Mouse (Mus musculus) MEL (cell line): ENCODE measurements around the gene Brpf3.

Experiments used
- CTCF ChIP-seq, 3 experiments: IDR thresholded peaks in 2 of 3; conservative IDR thresholded peaks in 1 of 3; 2 replicates each; pipeline ENCODE4 v1.5.1; 2011 to 2012; ENCODE audit warnings: low read length in 3 of 3, low read depth in 2 of 3, mild to moderate bottlenecking in 2 of 3, improper control_type of control experiment in 1 of 3, inconsistent platforms in 1 of 3, mixed read lengths in 1 of 3, moderate library complexity in 1 of 3; ENCODE audit not compliant: control insufficient read depth in 1 of 3, insufficient read depth in 1 of 3, poor library complexity in 1 of 3, severe bottlenecking in 1 of 3
- ELF1 ChIP-seq: IDR thresholded peaks from 2 replicates; pipeline ENCODE4 v1.6.1; 2014; ENCODE audit warnings: low read depth, mild to moderate bottlenecking, inconsistent platforms, low read length, improper control_type of control experiment, moderate library complexity
- EP300 ChIP-seq, 2 experiments: IDR thresholded peaks; 2 replicates each; pipeline ENCODE4 v1.6.1; 2011; ENCODE audit warnings: improper control_type of control experiment in 2 of 2, low read length in 2 of 2, low read depth in 1 of 2, mild to moderate bottlenecking in 1 of 2
- ETS1 ChIP-seq: IDR thresholded peaks from 2 replicates; pipeline ENCODE4 v1.6.1; 2012; ENCODE audit warnings: low read depth, mild to moderate bottlenecking, inconsistent platforms, low read length, improper control_type of control experiment, moderate library complexity
- HCFC1 ChIP-seq: IDR thresholded peaks from 2 replicates; pipeline ENCODE4 v1.6.1; 2012; ENCODE audit warnings: low read depth, mild to moderate bottlenecking, inconsistent platforms, low read length, improper control_type of control experiment, moderate library complexity
- JUND ChIP-seq: IDR thresholded peaks from 2 replicates; pipeline ENCODE4 v1.6.1; 2011; ENCODE audit warnings: low read depth, mild to moderate bottlenecking, improper control_type of control experiment, low read length
- MAX ChIP-seq: IDR thresholded peaks from 2 replicates; pipeline ENCODE4 v1.6.1; 2011; ENCODE audit warnings: low read length, improper control_type of control experiment
- MXI1 ChIP-seq: IDR thresholded peaks from 2 replicates; pipeline ENCODE4 v1.6.1; 2011; ENCODE audit warnings: mild to moderate bottlenecking, low read depth, low read length, improper control_type of control experiment
- POLR2A ChIP-seq, 2 experiments: IDR thresholded peaks; 2 replicates each; pipeline ENCODE4 v1.6.1; 2011 to 2012; ENCODE audit warnings: low read length in 2 of 2, mild to moderate bottlenecking in 2 of 2, control low read depth in 1 of 2, improper control_type of control experiment in 1 of 2, low read depth in 1 of 2, moderate library complexity in 1 of 2; ENCODE audit not compliant: control insufficient read depth in 1 of 2, insufficient read depth in 1 of 2, poor library complexity in 1 of 2
- TBP ChIP-seq: IDR thresholded peaks from 2 replicates; pipeline ENCODE4 v1.8.0; 2011; ENCODE audit warnings: low read depth, low read length, improper control_type of control experiment
- USF1 ChIP-seq: IDR thresholded peaks from 2 replicates; pipeline ENCODE4 v1.6.1; 2014; ENCODE audit warnings: low read depth, mild to moderate bottlenecking, inconsistent platforms, low read length, improper control_type of control experiment, moderate library complexity
- USF2 ChIP-seq, 2 experiments: IDR thresholded peaks; 2 replicates each; pipeline ENCODE4 v1.6.1; 2011 to 2012; ENCODE audit warnings: improper control_type of control experiment in 2 of 2, low read length in 2 of 2, borderline replicate concordance in 1 of 2, inconsistent platforms in 1 of 2, low read depth in 1 of 2, mild to moderate bottlenecking in 1 of 2; ENCODE audit not compliant: insufficient read depth in 1 of 2
- ZC3H11A ChIP-seq: IDR thresholded peaks from 2 replicates; pipeline ENCODE4 v1.6.1; 2012; ENCODE audit warnings: low read depth, mild to moderate bottlenecking, inconsistent platforms, low read length, improper control_type of control experiment

- TF ChIP-seq ELF1 (no peak), CTCF (IDR thresholded peaks at IDR 0.05 in 2 of 3, conservative IDR thresholded peaks at IDR 0.05 in 1 of 3; ENCODE audit: control insufficient read depth in 1 of 3, insufficient read depth in 1 of 3, low read depth in 2 of 3, low read length in 3 of 3, poor library complexity in 1 of 3, severe bottlenecking in 1 of 3) (no peak), ZC3H11A (no peak), MXI1 (0 out of 2 replicates have a peak, but pooled peaks have one; percentile 3), EP300 (IDR thresholded peaks at IDR 0.05; ENCODE audit: low read depth in 1 of 2, low read length in 2 of 2) (no peak), JUND (no peak), ETS1 (no peak), POLR2A (IDR thresholded peaks at IDR 0.05; ENCODE audit: control insufficient read depth in 1 of 2, insufficient read depth in 1 of 2, low read depth in 1 of 2, low read length in 2 of 2, poor library complexity in 1 of 2) (no peak), USF1 (no peak), MAX (no peak), USF2 (IDR thresholded peaks at IDR 0.05; ENCODE audit: borderline replicate concordance in 1 of 2, insufficient read depth in 1 of 2, low read depth in 1 of 2, low read length in 2 of 2) (no peak), TBP (no peak), HCFC1 (no peak)
Measured at GRCm38 (mm10) chr17:28802006-28802481, 1.2 kb downstream of the Brpf3 start.
